Mouse (Mus musculus) retina, adult 2 months (tissue): Measurements from ENCODE around the gene Tnfaip8l2.
"Not testable (repeated sequence)": the region's sequence is repeated elsewhere in the genome, so short reads cannot be mapped to it uniquely, and the experiment has no call there.

Experiments used
- DNase-seq: peaks from one replicate; pipeline ENCODE4 v3.0.0-alpha.2; 2012; ENCODE audit warnings: low read depth, low spot score

The Tnfaip8l2 gene

GRCm38 (mm10) chr3:95112760-95113159 lies 29.4 kb downstream of the Tnfaip8l2 start:
- DNase-seq, result no peak

- peak; percentile 67 for DNase-seq
These were observed 31.0 kb downstream of the Tnfaip8l2 start, which contains the start of gene Vps72 for GRCm38 (mm10) chr3:95110911-95111726. Vps72 (plus strand) TSS chr3:95111022.

- DNase-seq, result no peak
These were observed 34.3 kb downstream of the Tnfaip8l2 start for GRCm38 (mm10) chr3:95107898-95108297.

- DNase-seq, result not testable (repeated sequence)
These were observed 34.9 kb downstream of the Tnfaip8l2 start for GRCm38 (mm10) chr3:95107308-95107707.

- DNase-seq, result peak; percentile 98
These were observed 35.6 kb downstream of the Tnfaip8l2 start, which contains the start of gene Pip5k1a for GRCm38 (mm10) chr3:95106338-95107117. Pip5k1a (minus strand) TSS chr3:95106930.

- no peak for DNase-seq
These were observed 36.4 kb downstream of the Tnfaip8l2 start for GRCm38 (mm10) chr3:95105586-95106337.

- no peak for DNase-seq
These were observed 37.0 kb downstream of the Tnfaip8l2 start for GRCm38 (mm10) chr3:95105121-95105520.

- DNase-seq, result no peak
These were observed 41.3 kb downstream of the Tnfaip8l2 start for GRCm38 (mm10) chr3:95100854-95101253.
